Mouse (Mus musculus) olfactory bulb, adult 2 months (tissue): ENCODE measurements around the gene Dlgap4. TPM values are rescaled to one million over a fixed set of nuclear protein-coding genes. Genes with fewer than 3 reads are reported as not detected.

ENCODE experiments used
- H3K27ac ChIP-seq: fragments of 200-500 bp; 2 replicates; pipeline ENCODE4 v1.5.1; 2012; ENCODE audit warnings: low read depth, low read length; ENCODE audit not compliant: insufficient read depth
- H3K4me1 ChIP-seq: fragments of 200-500 bp; 2 replicates; pipeline ENCODE4 v1.6.1; 2012; ENCODE audit warnings: low read length; ENCODE audit not compliant: control insufficient read depth, insufficient read depth
- H3K4me3 ChIP-seq: fragments of 200-500 bp; 2 replicates; pipeline ENCODE4 v1.5.1; 2012; ENCODE audit warnings: mild to moderate bottlenecking, low read depth, low read length, moderate library complexity; ENCODE audit not compliant: insufficient read depth
- CTCF ChIP-seq: fragments of 200-500 bp; IDR thresholded peaks from 2 replicates; pipeline ENCODE4 v1.5.1; 2012; ENCODE audit warnings: low read depth, mild to moderate bottlenecking, low read length, moderate library complexity; ENCODE audit not compliant: insufficient read depth
- POLR2A ChIP-seq: fragments of 200-500 bp; IDR thresholded peaks from 2 replicates; pipeline ENCODE4 v1.6.1; 2012; ENCODE audit warnings: mild to moderate bottlenecking, low read depth, low read length, moderate library complexity; ENCODE audit not compliant: insufficient read depth
- WGBS: fragments of 180-500 bp; shearing (Covaris S2); methylation state at CpG from one replicate; pipeline ENCODE4 v1.1.7; 2018; 5-methylcytosine and 5-hydroxymethylcytosine counted together
- polyA plus RNA-seq: library from polyadenylated mRNA; stranded (reverse); fragments of >200 nt; gene quantifications from 2 replicates; pipeline ENCODE4 v1.2.4, GENCODE M21; 2012; ENCODE audit warnings: low replicate concordance; ENCODE audit not compliant: missing spikeins, insufficient read depth, insufficient read length

Dlgap4 gene
- polyA plus RNA-seq, 1 experiment: not detected

DNA sequence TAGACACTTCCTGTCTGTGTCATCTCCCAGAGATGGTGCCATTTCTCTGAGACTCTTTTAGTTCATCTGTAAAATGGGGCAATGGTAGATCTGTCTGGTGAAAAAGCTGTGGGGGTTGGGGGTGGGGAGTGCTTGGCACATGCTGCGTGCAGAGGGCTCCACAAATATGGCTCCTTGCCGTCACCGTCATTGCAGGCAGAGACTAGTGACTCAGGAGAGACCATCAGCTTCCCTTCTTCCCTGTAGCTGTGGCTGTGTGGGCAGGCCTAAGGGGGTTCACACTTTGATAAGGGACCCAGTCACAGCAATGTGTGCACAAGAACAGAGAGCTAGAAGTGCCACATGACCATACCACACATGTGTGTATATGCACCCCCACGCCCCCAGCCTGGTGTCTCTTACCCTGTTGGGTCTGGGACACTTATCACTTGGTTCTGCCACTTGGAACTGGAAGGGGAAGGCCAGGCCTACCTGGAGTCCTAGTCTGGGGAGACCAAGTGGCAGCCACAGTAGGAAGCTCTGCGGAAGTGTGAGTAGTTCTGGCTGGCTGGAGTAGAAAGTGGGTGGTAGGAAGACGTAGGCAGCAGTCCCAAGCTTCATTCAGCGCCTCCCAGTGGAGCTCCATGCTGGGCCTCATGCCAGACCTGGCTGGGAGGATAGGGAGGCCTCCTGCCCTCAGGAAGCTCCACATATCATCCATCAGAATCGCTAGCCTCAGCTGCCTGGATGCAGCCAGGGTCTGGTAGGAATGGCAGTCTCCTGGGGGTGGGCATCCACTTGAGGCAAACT, 60.6 kb downstream of the Dlgap4 start:
- 49% methylated on average over 8 of the region's 8 CpGs for WGBS
- no peak overlapping the region for H3K27ac ChIP-seq

DNA sequence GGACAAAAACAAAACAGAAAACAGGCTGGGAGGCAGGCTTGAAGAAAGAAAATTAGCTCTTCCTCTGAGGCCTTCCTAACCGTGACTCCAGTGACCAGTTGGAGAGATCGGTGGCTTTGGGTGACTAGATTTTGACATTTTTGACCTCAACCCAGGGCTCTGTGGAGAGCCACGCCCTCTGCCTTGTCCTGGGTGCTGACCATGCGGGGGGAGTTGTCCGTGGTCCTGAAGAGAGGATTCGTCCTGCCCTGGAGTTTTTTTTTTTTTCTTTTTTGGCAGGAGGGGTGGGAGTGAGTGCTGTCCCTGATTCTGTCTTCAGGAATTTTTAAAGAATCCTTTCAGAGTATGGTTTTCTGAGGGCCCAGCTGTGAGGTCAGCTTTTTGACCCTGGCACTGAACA, 63.4 kb downstream of the Dlgap4 start:
- TF ChIP-seq CTCF: no peak
- no peak for TF ChIP-seq POLR2A
- no peak overlapping the region for H3K4me3 ChIP-seq
- 60% methylated on average over 6 of the region's 6 CpGs for WGBS
- no peak overlapping the region for H3K27ac ChIP-seq
- peaks cover 66% of the 10 kb centered on the region for H3K4me1 ChIP-seq

More for the DNA sequence above, 60.6 kb downstream of the Dlgap4 start:
- H3K4me1 ChIP-seq: peaks cover 43% of the 10 kb centered on the region
- TF ChIP-seq POLR2A (no peak), CTCF (no peak)
- no peak overlapping the region for H3K4me3 ChIP-seq

DNA sequence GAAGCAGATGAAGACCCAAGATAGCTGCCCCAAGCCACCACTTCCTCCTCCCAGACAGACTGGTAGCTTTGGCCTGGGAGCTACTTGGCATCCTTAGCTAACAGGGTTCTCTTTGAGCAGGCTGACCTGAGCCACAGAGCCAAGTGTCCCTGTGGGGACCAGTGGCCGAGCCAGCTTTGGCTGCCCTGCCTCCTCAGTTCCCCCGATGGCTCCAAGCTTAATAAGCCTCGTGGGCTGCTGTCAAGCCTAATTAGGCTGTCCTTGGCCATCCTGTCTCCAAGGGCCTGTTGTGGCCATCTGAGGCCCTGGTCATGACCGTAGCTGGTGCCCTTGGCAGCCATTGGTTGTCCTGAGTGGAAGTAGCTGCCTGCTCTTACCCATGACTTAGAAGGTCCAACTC, 64.6 kb downstream of the Dlgap4 start:
- no peak overlapping the region for H3K27ac ChIP-seq
- H3K4me1 ChIP-seq: peaks cover 69% of the 10 kb centered on the region
- H3K4me3 ChIP-seq: no peak overlapping the region
- TF ChIP-seq POLR2A (no peak), CTCF (no peak)
- 53% methylated on average over 4 of the region's 4 CpGs for WGBS

DNA sequence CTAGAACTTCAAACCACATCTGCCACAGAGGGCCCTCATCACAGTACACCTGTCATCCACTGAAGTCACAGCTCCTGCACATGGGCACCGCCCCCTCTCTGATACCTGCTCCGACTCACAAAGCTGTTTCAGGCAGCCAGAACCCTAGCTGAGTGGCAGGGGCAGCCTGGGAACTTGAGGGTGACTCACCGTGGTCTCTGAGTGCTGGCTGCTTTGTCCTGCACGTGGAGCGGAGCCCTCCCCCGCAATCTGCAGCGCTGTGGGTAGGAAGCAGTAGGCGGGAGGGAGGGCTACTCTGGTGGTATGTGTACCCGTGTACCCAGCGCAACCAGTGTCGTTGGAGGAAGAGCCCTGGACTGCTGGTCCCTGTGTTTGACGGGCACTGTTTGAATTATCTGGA, 69.5 kb downstream of the Dlgap4 start:
- Histone ChIP-seq H3K4me1 (peaks cover 93% of the 10 kb centered on the region), H3K4me3 (no peak overlapping the region), H3K27ac (peak overlapping the region; percentile 26)
- TF ChIP-seq CTCF: no peak
- TF ChIP-seq POLR2A: no peak
- 26% methylated on average over 12 of the region's 12 CpGs for WGBS

DNA sequence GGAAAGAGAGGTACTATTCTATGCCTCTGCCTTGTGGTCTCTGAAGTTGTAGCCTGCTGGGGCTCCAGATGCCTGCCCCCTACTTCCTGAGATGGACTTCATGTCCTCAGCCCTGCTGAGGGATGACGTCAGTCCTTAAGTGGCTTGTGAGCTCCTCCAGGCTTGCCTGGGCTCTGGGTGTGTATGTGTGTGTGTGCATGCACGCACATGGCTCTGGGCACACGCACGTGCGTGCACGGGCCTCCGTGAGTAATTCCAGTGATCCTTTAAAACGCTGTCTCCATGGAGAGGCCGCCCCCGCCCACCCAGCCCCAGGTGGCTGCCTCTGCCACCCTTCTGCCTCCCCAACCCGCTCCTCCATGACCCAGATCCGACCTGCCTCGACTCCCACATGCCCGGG, 72.5 kb downstream of the Dlgap4 start:
- Histone ChIP-seq H3K27ac (peak overlapping the region; percentile 63), H3K4me3 (no peak overlapping the region), H3K4me1 (peaks cover 82% of the 10 kb centered on the region)
- TF ChIP-seq POLR2A: no peak
- no peak for TF ChIP-seq CTCF
- 50% methylated on average over 14 of the region's 14 CpGs for WGBS

DNA sequence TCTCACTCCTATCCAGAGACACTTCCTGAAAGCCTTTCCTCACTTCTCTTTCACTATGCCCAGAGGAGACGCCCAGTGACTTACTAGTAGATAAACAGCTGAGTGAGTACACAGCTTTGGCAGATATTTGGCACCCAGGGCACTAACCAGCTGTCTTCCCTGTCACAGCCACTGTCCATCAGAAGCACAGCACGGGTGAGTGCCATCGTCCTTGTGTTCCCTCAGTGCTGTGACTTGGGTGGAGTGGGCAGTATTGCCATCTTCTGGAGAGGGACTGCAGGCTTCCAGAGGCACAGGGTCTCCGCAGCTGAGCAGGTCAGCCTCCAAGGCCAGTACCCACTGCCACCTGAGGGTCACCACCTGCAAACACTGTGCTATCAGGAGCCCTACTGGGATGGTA, 73.2 kb downstream of the Dlgap4 start:
- peaks cover 77% of the 10 kb centered on the region for H3K4me1 ChIP-seq
- WGBS: 68% methylated on average over 4 of the region's 4 CpGs
- H3K4me3 ChIP-seq: no peak overlapping the region
- peak overlapping the region; percentile 23; the same call in 1 of the 2 replicates for H3K27ac ChIP-seq
- TF ChIP-seq POLR2A (no peak), CTCF (no peak)

DNA sequence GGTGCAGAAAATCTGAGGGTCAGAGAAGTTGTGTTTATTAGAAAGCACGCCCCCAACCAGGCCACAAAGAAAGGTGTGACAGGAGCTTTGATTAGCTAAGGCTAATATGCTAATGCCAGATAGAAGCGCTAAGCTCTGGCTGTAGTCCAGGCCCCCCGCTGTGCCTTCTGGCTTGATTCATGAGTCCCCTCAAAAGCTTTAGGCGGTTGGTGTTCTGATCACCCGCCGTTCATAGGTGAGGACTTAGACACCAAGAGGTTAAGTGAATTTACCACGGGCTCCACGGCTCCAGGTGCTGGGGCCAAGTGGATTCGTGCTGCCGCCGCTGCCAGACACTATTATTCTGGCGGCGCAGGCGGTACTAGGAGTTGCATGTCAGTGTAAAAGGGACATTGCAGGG, 75.1 kb downstream of the Dlgap4 start:
- H3K4me3 ChIP-seq: no peak overlapping the region
- WGBS: 7% methylated on average over 14 of the region's 14 CpGs
- peaks cover 70% of the 10 kb centered on the region for H3K4me1 ChIP-seq
- TF ChIP-seq POLR2A (no peak), CTCF (peak; percentile 15; the same call in 1 of the 2 replicates)
- H3K27ac ChIP-seq: no peak overlapping the region

DNA sequence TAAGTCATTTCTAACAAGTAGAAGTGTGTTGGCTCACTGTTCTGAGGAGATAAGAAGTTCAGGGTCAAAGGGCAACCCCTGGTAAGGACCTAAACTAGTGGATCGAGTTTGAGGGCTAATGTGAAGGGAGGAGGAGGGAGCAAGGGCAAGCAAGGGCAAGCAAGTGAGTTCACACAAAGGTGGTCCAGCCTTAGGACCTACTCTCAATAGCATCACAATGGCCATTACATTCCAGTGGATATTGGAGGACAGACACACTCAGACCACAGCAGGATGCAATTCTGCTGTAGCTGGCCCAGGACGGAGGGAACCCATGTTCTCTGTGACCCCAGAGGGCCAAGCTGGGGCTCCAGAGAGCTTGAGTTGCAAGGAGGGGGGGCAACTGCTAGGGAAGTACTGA, 77.3 kb downstream of the Dlgap4 start:
- TF ChIP-seq POLR2A (no peak), CTCF (no peak)
- Histone ChIP-seq H3K4me3 (no peak overlapping the region), H3K4me1 (peaks cover 64% of the 10 kb centered on the region), H3K27ac (no peak overlapping the region)
- WGBS: 64% methylated on average over 2 of the region's 2 CpGs

DNA sequence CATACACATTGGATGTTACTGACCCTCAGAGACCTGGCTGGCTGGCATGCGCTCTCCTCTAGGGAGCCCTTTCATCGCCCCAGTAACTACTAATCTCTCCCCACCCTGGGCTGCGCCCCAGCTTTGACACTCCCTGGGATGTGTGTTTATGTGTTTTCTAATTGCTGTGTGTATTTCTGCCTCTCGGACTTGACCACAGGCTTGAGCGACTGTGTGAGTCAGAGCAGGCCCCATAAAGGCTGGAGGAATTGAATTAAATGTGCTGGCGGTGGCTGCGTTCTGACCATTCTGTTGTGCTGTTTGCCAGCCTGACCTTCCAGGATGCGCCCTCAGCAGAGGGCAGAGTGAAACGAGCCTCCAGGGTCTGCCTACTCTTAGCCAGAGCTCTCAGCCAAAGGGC, 78.2 kb downstream of the Dlgap4 start:
- TF ChIP-seq POLR2A (no peak), CTCF (no peak)
- H3K27ac ChIP-seq: peak overlapping the region; percentile 40; the same call in 1 of the 2 replicates
- WGBS: 57% methylated on average over 9 of the region's 9 CpGs
- peaks cover 62% of the 10 kb centered on the region for H3K4me1 ChIP-seq
- H3K4me3 ChIP-seq: no peak overlapping the region

DNA sequence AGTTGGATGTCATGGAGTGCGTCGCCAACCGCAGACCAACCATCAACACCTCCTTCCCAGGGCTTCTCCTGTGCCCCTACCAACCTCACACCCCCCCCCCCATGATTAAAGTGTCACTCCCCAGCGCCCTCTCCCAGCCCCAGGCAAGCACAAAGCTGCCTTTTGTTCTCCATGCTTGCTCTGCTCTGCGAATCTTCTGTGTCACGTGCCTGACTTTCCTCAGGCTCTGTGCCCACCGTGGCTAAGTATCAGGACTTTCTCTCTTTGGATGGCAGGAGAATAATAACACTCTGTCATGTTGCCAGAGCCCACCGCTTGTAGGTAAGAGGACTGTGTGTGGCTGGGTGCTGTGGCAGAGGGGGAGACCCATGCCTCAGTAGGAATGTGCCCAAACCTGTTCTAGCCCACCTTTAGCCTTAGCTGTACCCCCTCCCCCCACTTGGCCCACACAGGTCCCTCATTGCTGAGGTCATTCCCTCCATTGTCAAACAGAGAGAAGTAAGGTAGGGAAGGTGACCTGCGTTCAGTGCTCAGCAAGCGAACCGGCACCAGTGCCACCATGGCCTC, 79.8 kb downstream of the Dlgap4 start:
- TF ChIP-seq POLR2A (no peak), CTCF (no peak)

More for the DNA sequence above, 79.8 kb downstream of the Dlgap4 start:
- WGBS: 46% methylated on average over 11 of the region's 11 CpGs
- Histone ChIP-seq H3K4me1 (peaks cover 66% of the 10 kb centered on the region), H3K4me3 (no peak overlapping the region), H3K27ac (no peak overlapping the region)
